Mouse (Mus musculus) gastrocnemius, postnatal 36 days (tissue): ENCODE measurements around the gene Olfr1509. TPM values are rescaled to one million over a fixed set of nuclear protein-coding genes. Genes with fewer than 3 reads are reported as not detected.
"Not testable (repeated sequence)": the region's sequence is repeated elsewhere in the genome, so short reads cannot be mapped to it uniquely, and the experiment has no call there.

Experiments
- DNase-seq, 2 experiments: peaks; one replicate each; pipeline ENCODE4 v3.0.0; 2022
- intact Hi-C: fragments of 180-260 bp; cut with DNase I; formaldehyde crosslinking; loops from one replicate; pipeline ENCODE4 v1.15.1; 2025
- long read RNA-seq, 2 experiments: library from polyadenylated mRNA; stranded (forward); transcript quantifications; one replicate each; pipeline ENCODE4 v2.0.0; 2021
- total RNA-seq, 2 experiments: library from RNA; stranded (reverse); gene quantifications; 2 replicates each; pipeline ENCODE4 v1.2.3; 2021

Gene Olfr1509
- not detected for total RNA-seq
- long read RNA-seq, experiment 1, result 0 reads
- long read RNA-seq, experiment 2, result 0 reads

DNA sequence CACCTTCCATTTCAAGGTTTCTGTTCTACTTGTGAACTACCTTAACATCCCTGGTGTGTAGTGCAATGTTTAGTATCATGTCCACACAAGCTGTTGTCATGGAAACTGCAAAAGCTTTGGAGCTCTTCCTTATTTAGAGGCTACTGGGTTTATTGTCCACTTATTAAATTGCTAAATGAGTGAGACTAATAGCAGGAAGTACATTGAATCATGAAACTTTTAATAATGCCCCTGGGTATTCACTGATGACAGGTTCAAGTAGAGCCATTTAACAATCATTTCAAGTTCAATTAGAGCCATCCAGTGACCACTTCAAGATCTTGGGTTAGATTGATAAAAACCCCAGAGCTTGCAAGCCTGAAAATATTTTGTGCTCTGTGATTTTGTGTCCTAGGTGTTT lies at the start of gene Olfr1509:
Olfr1509 (plus strand) TSS at position 301 of the 400 bp plus-strand sequence.
- DNase-seq, result no peak
- intact Hi-C loops, result no loop called here

DNA sequence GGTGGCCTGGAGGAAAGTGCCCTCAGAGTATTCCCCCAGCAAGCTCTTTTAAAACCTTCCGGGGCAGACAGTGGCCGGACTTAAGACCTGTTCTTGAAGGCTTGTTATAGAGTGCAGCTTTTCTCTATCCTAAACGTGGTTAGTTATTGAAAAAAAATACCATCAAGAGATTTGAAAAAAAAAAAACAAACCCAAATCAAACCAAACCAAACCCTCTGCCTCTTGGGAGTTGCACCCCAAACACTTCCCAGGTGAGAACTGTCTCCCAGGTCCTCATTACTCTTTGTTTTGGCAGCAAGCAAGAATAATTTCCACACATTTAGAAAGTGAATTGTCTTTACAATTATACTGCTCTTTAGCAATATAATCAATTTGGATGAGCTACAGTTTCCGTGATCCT lies 45.5 kb upstream of the Olfr1509 start, which contains the start of gene Olfr1511:
Olfr1511 (minus strand) TSS at position 101 of the 400 bp plus-strand sequence.
- intact Hi-C loops, result no loop called here
- DNase-seq, result no peak

DNA sequence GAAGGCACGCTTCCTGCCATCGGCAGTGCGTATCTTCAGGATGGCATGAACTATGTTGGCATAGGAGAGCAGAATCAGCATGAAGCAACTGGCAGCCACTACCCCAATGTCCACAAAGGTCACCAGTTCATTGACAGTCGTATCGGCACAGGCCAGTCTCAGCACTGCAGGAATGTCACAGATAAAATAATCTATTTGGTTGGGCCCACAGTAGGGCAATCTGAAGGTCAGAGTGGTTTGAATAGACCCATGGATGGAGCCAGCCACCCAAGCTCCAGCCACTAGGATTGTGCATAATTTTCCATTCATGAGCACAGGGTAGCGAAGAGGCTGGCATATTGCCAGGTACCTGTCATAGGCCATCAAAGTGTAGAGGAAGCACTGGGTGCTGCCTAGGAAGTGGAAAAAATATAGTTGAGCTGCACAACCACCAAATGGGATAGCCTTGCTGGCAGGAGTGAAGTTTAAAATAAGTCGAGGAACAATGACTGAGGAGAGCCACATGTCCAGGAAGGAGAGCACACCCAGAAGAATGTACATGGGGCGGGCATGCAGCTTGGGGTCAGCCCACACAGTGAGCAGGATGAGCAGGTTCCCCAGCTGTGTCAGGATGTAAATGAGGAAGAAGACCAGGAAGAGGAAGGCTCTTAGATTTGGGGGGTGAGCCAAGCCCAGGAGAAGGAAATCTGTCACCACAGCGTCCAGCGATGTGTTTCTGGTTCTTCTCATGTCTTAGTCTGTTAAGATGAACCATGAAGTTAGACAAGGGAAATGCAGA lies 32.5 kb upstream of the Olfr1509 start:
- DNase-seq, intact Hi-C loops: not testable (repeated sequence)

DNA sequence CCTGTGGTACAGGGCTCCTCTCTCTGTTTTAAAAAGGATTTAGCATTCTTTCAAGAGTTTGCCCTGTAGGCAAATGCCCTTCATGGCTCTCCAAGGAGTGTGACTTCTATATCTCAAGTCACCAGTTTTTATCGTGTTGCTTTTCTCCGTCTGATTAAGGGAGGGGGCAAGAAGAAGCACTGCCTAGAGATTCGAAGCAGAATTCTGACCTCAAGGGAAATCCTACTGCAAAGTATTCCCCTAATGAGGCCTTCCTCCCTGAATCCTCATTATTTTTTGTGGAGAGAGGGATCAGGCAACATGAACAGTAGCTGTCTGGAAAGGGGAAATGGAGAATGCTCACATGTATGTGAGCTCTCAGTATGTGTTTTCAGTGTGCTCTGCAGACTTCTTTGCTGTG lies 28.5 kb upstream of the Olfr1509 start, which contains the start of gene Olfr1510:
Olfr1510 (minus strand) TSS at position 101 of the 400 bp plus-strand sequence.
- no peak for DNase-seq
- intact Hi-C loops, result no loop called here

DNA sequence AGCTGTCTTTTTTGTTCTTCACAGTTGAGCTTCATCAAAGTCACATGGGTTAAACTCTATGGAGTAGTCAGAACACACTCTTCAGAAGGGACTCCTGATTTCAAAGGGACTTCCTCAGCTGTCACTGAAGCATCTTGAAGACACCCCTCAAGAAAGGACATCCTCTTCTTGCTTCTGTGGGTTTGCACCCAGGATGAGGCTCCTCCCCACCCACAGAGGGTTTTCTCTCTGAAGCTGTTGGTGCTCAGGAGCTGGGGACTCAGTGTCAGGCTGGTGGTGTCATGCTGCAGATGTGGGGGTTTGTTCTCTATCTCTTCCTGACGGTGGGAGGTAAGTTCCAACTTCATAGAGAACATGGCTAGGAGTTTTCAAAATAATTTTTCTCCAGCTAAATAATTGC lies 15.1 kb upstream of the Olfr1509 start:
- intact Hi-C loops, result no loop called here
- no peak for DNase-seq

DNA sequence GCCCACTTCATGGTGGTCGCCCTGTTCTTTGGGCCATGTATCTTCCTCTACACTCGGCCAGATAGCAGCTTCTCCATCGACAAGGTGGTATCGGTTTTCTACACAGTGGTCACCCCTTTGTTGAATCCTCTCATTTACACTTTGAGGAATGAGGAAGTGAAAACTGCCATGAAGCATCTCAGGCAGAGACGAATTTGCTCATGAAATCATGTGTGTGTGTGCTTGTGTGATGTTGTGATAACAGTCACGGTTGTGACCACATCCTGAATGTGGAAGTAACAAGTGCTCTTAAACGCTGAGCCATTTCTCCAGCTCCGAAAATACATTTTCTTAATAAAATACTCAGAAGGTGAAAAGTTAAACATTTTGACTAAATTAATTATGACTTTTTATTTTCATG lies 8.3 kb downstream of the Olfr1509 start:
- intact Hi-C loops, result no loop called here
- no peak for DNase-seq

DNA sequence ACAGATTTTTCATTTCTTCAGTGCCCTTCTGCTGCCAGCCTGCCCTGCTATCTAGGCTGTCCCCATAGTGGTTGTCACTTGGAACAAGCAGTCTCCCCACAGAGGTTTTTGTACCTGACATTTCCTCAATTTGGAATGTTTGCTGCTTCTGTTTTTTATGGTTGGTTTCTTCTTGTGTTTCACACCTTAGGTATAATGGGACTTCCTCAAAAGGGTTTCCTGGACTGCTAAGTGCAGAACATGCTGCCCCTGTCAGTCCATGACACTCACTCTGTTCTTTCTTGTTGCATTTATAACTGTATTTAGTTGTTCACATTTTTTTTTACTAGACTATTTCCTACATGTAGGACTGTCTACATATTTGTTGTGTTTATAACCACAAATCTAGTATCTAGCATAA lies 19.1 kb downstream of the Olfr1509 start:
- no peak for DNase-seq
- intact Hi-C loops, result no loop called here

DNA sequence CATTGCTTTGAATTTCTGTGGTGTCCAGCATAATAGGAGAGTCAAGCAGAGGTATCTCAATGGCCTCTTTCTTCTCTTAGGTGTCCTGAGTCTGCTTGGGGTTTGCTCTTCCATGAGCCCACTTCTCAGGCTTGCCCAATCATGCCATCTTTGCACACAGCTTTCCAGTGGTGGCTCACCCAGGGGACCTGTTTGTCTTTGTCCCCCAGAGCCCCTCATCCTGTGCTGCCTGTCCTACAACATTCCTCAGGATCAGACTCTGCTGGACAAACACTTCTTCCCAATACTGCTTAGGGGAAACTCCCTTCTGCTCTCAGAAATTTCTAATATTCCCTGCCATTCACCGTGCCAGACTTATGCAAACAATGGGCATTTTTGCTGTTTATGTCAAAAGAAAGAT lies 22.9 kb downstream of the Olfr1509 start:
- DNase-seq, result no peak
- intact Hi-C loops, result no loop called here

DNA sequence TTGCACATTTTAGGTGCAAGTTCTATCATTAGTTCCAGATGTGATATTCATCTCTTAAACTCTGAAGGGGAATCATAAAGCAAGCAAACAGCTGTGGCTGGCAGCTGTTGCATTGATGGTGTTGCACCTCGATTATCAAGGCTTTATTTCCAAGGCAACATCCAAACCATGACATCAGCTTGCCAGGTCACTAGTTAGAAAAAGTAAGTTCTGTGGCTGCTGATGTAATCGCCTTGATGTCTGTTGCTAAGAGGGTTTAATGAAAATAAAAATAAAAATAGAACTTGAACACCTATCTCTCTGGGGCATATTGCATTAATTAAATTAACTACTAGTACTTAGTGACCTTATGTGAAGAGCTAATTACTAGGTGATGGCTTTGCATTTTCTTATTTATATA lies 24.6 kb downstream of the Olfr1509 start, which contains the start of gene Olfr1508:
Olfr1508 (minus strand) TSS at position 101 of the 400 bp plus-strand sequence.
- intact Hi-C loops, result no loop called here
- DNase-seq, result no peak

DNA sequence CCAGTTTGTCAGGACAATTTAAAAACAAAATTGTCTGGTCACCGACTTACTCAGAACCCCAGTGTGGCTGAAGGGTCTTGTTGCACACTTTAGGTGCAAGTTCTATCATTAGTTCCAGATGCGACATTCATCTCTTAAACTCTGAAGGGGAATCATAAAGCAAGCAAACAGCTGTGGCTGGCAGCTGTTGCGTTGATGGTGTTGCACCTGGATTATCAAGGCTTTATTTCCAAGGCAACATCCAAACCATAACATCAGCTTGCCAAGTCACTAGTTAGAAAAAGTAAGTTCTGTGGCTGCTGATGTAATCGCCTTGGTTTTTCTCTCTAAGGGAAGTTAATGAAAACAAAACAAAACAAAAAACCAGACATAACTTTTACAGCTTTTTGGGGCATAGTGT lies 52.7 kb downstream of the Olfr1509 start, which contains the start of gene Olfr1507:
Olfr1507 (minus strand) TSS at position 234 of the 400 bp plus-strand sequence.
- intact Hi-C loops, result no loop called here
- no peak for DNase-seq

Other genes with a start within 250 kb of the Olfr1509 start
- 10 to 100 TPM; 10.1 to 13.7 TPM for gene Supt16, start 245.6 kb upstream of the Olfr1509 start, total RNA-seq
- gene Chd8, start 185.2 kb upstream of the Olfr1509 start, total RNA-seq, result 10 to 100 TPM; 26.6 to 30.8 TPM
- gene Tox4, start 163.8 kb upstream of the Olfr1509 start, total RNA-seq, result 10 to 100 TPM; 43.5 to 46.1 TPM
- gene Rab2b, start 163.4 kb upstream of the Olfr1509 start, total RNA-seq, result 1 to 10 TPM; 2.0 to 3.0 TPM
- 10 to 100 TPM; 11.4 to 14.2 TPM for gene Mettl3, start 137.9 kb upstream of the Olfr1509 start, total RNA-seq
- under 1 TPM; 0.56 to 0.79 TPM for gene Sall2, start 114.2 kb upstream of the Olfr1509 start, total RNA-seq
- gene Olfr1513, start 86.6 kb upstream of the Olfr1509 start, total RNA-seq, result not detected
- gene Olfr1512, start 63.8 kb upstream of the Olfr1509 start, total RNA-seq, result not detected
- gene Olfr1511, start 45.6 kb upstream of the Olfr1509 start, total RNA-seq, result not detected
- gene Olfr1510, start 28.6 kb upstream of the Olfr1509 start, total RNA-seq, result not detected
- not detected for gene Olfr1508, start 24.5 kb downstream of the Olfr1509 start, total RNA-seq
- not detected for gene Olfr1507, start 52.8 kb downstream of the Olfr1509 start, total RNA-seq